Mouse (Mus musculus): ENCODE data around the gene Mroh7.

Mroh7 gene

GRCm38 (mm10) chr4:106693841-106694430 lies 36.8 kb downstream of the Mroh7 start:
- DNase-seq: no peak

GRCm38 (mm10) chr4:106688636-106689296 lies 42.0 kb downstream of the Mroh7 start:
- no peak for DNase-seq

- no peak for DNase-seq
These were observed 49.8 kb downstream of the Mroh7 start for GRCm38 (mm10) chr4:106680955-106681354.

- DNase-seq: no peak
These were observed 51.6 kb downstream of the Mroh7 start for GRCm38 (mm10) chr4:106679152-106679551.

GRCm38 (mm10) chr4:106678442-106679118 lies 52.1 kb downstream of the Mroh7 start, which contains the start of gene Ttc4:
Ttc4 (minus strand) TSS chr4:106678944.
- peak; percentile 92 for DNase-seq

- DNase-seq: no peak
These were observed 54.0 kb downstream of the Mroh7 start for GRCm38 (mm10) chr4:106676749-106677148.

GRCm38 (mm10) chr4:106666546-106666945 lies 64.2 kb downstream of the Mroh7 start:
- DNase-seq: no peak

GRCm38 (mm10) chr4:106665673-106666072 lies 65.1 kb downstream of the Mroh7 start:
- DNase-seq: no peak

- no peak for DNase-seq
These were observed 65.5 kb downstream of the Mroh7 start for GRCm38 (mm10) chr4:106665269-106665668.

- no peak for DNase-seq
These were observed 66.0 kb downstream of the Mroh7 start for GRCm38 (mm10) chr4:106664697-106665096.

- no peak for DNase-seq
These were observed 66.7 kb downstream of the Mroh7 start for GRCm38 (mm10) chr4:106663956-106664470.

GRCm38 (mm10) chr4:106655681-106656080 lies 75.0 kb downstream of the Mroh7 start:
- DNase-seq: no peak

- no peak for DNase-seq
These were observed 77.7 kb downstream of the Mroh7 start for GRCm38 (mm10) chr4:106653051-106653450.

GRCm38 (mm10) chr4:106652546-106652945 lies 78.2 kb downstream of the Mroh7 start:
- no peak for DNase-seq

GRCm38 (mm10) chr4:106650833-106651527 lies 79.7 kb downstream of the Mroh7 start, which contains the start of gene Pars2:
Pars2 (plus strand) TSS chr4:106651069.
- peak; percentile 97 for DNase-seq

GRCm38 (mm10) chr4:106647137-106647536 lies 83.6 kb downstream of the Mroh7 start:
- no peak for DNase-seq

GRCm38 (mm10) chr4:106645797-106646196 lies 84.9 kb downstream of the Mroh7 start:
- no peak for DNase-seq

- DNase-seq: no peak
These were observed 86.5 kb downstream of the Mroh7 start for GRCm38 (mm10) chr4:106644218-106644610.

GRCm38 (mm10) chr4:106643483-106644217 lies 87.1 kb downstream of the Mroh7 start:
- no peak for DNase-seq

- no peak for DNase-seq
These were observed 96.6 kb downstream of the Mroh7 start for GRCm38 (mm10) chr4:106634086-106634479.

- DNase-seq: no peak
These were observed 97.2 kb downstream of the Mroh7 start for GRCm38 (mm10) chr4:106633281-106634085.
